Mouse (Mus musculus) cortical plate, adult 2 months (tissue): Measurements from ENCODE around the gene Nostrin.

Experiments
- CTCF ChIP-seq: fragments of 200-500 bp; IDR thresholded peaks from 2 replicates; pipeline ENCODE4 v1.5.1; 2011; ENCODE audit warnings: mild to moderate bottlenecking, control low read depth, low read length; ENCODE audit not compliant: insufficient read depth; ENCODE audit errors: extremely low read depth
- POLR2A ChIP-seq: fragments of 200-500 bp; IDR thresholded peaks from 2 replicates; pipeline ENCODE4 v1.6.1; 2011; ENCODE audit warnings: mild to moderate bottlenecking, low read length, control low read depth; ENCODE audit not compliant: insufficient read depth; ENCODE audit errors: extremely low read depth

GRCm38 (mm10) chr2:69187990-69188389 is 52.4 kb downstream of the Nostrin start:
- TF ChIP-seq CTCF (no peak), POLR2A (no peak)
